Mouse (Mus musculus): ENCODE results near the gene Psors1c2.

- no peak for TF ChIP-seq POLR2A (IDR thresholded peaks at IDR 0.05; ENCODE audit: insufficient read depth, low read depth, low read length)
- TF ChIP-seq EP300 (IDR thresholded peaks at IDR 0.05; ENCODE audit: insufficient read depth, low read depth, low read length): no peak
Observed at GRCm38 (mm10) chr17:35544001-35544400, 11.0 kb downstream of the Psors1c2 start.

All from heart, adult 2 months (tissue).